Comparison of ENCODE assay signal across 8 mouse cellular contexts in the genomic region with DNA sequence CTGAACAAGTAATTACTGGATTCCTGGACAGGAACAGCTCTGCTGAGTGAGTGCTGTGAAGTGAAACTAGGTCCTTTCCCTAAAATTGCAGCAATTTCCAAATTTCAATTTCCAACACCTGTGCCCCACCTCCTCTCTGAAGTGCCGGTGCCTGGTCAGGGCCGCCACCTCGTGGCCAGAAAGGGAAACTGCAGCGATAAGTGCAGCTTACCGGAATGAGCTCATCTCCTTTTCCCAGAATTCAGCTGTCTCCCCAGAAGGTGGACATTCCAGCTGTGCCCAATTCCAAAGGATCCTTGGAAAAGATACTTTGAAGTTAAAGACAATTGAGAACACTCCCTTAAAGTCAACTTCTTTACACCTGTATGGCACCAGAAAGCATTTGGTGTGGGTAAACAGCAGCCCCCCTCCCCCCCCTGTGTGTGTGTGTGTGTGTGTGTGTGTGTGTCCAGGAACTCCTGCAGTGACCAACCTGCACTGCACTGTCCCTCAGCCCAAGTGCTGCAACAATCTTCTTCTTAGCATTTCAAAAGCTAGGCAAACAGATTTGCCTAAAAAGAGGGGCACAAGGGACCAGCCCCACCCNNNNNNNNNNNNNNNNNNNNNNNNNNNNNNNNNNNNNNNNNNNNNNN. TPM values are rescaled to one million over a fixed set of nuclear protein-coding genes. Genes with fewer than 3 reads are reported as not detected.
DNase-seq lines count a peak whose midpoint lies in the region; ATAC-seq and TF ChIP-seq lines count a peak whose summit lies in the region.

No protein-coding gene starts in this region.

- H3K27me3 ChIP-seq in heart, adult 2 months (ENCODE audit: control insufficient read depth, insufficient read depth, low read length): no peaks in the 10 kb centered on the region
- H3K27me3 ChIP-seq in kidney, embryonic 16.5 days (ENCODE audit: insufficient read depth, low read length): no peaks in the 10 kb centered on the region
- peaks cover 4% of the 10 kb centered on the region; the same call in 1 of the 2 replicates for H3K27me3 ChIP-seq in neural tube, embryonic 13.5 days

- TF ChIP-seq EP300 in heart, adult 2 months (IDR thresholded peaks at IDR 0.05; ENCODE audit: insufficient read depth, low read depth, low read length): peak; percentile 88

- H3K27ac ChIP-seq in heart, adult 2 months: no peak overlapping the region
- no peak overlapping the region for H3K27ac ChIP-seq in kidney, embryonic 16.5 days (ENCODE audit: low read length)
- no peak overlapping the region for H3K27ac ChIP-seq in neural tube, embryonic 13.5 days (replicated peaks)

- no peaks in the 10 kb centered on the region for H3K79me2 ChIP-seq in heart, adult 2 months (replicated peaks; ENCODE audit: control insufficient read depth, insufficient read depth, low read length)

- DNase-seq in A20 (ENCODE audit: low read depth, low spot score) (peak; percentile 77), liver (peak; percentile 65)
- peak; percentile 69 to 70 for DNase-seq in adrenal gland, adult 18-20 months (ENCODE audit: low spot score in 2 of 2)
- DNase-seq in embryo, embryonic 10.5 days (ENCODE audit: low spot score): peak; percentile 73
- peak; percentile 74 to 79 for DNase-seq in heart, adult 2 months
- DNase-seq in testis, postnatal 10 days (ENCODE audit: low spot score): peak; percentile 80

- peak; percentile 59 for ATAC-seq in kidney, embryonic 16.5 days (ENCODE audit: low FRiP score, low TSS enrichment)
- ATAC-seq in neural tube, embryonic 13.5 days (ENCODE audit: low read depth): peak; percentile 36; the same call in 1 of the 2 replicates

- WGBS in heart, adult 2 months: 1% methylated on average over 5 of the region's 5 CpGs
- 3% methylated on average over 5 of the region's 5 CpGs for WGBS in kidney, embryonic 16.5 days
- 4% methylated on average over 5 of the region's 5 CpGs for WGBS in neural tube, embryonic 13.5 days

- no peaks in the 10 kb centered on the region for H3K4me1 ChIP-seq in heart, adult 2 months (ENCODE audit: control insufficient read depth, insufficient read depth, low read length)
- H3K4me1 ChIP-seq in kidney, embryonic 16.5 days (ENCODE audit: insufficient read depth, low read length): no peaks in the 10 kb centered on the region
- H3K4me1 ChIP-seq in neural tube, embryonic 13.5 days (replicated peaks): 0 out of 2 replicates have a peak, but pooled peaks cover 2% of the 10 kb centered on the region

- H3K9ac ChIP-seq in heart, adult 2 months (ENCODE audit: low read depth, low read length): no peak overlapping the region
- no peak overlapping the region for H3K9ac ChIP-seq in kidney, embryonic 16.5 days (replicated peaks; ENCODE audit: low read length)
- H3K9ac ChIP-seq in neural tube, embryonic 13.5 days: no peak overlapping the region

- intact Hi-C loops in heart, adult 2 months (cut with DNase I): loop anchor here (1.0 kb wide), 1 partner anchor 59 kb away; no protein-coding TSS in a partner anchor

- H3K4me3 ChIP-seq in heart, adult 2 months: no peak overlapping the region
- H3K4me3 ChIP-seq in kidney, embryonic 16.5 days (ENCODE audit: low read length): no peak overlapping the region
- H3K4me3 ChIP-seq in neural tube, embryonic 13.5 days: no peak overlapping the region

- no peaks in the 10 kb centered on the region for H3K36me3 ChIP-seq in heart, adult 2 months (ENCODE audit: control insufficient read depth, insufficient read depth, low read length)
- no peaks in the 10 kb centered on the region for H3K36me3 ChIP-seq in kidney, embryonic 16.5 days (ENCODE audit: insufficient read depth, low read length)
- H3K36me3 ChIP-seq in neural tube, embryonic 13.5 days: no peaks in the 10 kb centered on the region

- TF ChIP-seq POLR2A in heart, adult 2 months (IDR thresholded peaks at IDR 0.05; ENCODE audit: insufficient read depth, low read depth, low read length): no peak

- no peak overlapping the region for H3K4me2 ChIP-seq in kidney, embryonic 16.5 days (replicated peaks; ENCODE audit: low read depth, low read length)
- H3K4me2 ChIP-seq in neural tube, embryonic 13.5 days: no peak overlapping the region

- no peaks in the 10 kb centered on the region for H3K9me3 ChIP-seq in kidney, embryonic 16.5 days (ENCODE audit: low read length)
- H3K9me3 ChIP-seq in neural tube, embryonic 13.5 days: no peaks in the 10 kb centered on the region

- TF ChIP-seq CTCF in heart, adult 2 months (IDR thresholded peaks at IDR 0.05): peak; percentile 99

RNA-seq across cellular contexts. Expression of a gene that starts 13.2 kb away (rescaled TPM):
- total RNA-seq in adrenal gland, adult 18-20 months (2021): 10 to 100 TPM; 76.0 to 82.7 TPM
- total RNA-seq in heart, adult 2 months (2021): 10 to 100 TPM; 33.1 to 33.3 TPM
- polyA plus RNA-seq in heart, adult 2 months (2012; rRNA removed): 18.1 and 23.4 TPM in 2 replicates
- polyA plus RNA-seq in kidney, embryonic 16.5 days (2015; fragmentation: Nextera tagmentation; extraction: Ambion mirVana): 50.7 and 59.2 TPM in 2 replicates
- 5.2 and 6.8 TPM in 2 replicates for polyA plus RNA-seq in neural tube, embryonic 13.5 days (2015; fragmentation: Nextera tagmentation; extraction: Ambion mirVana)

RNA-seq across cellular contexts. Expression of a gene that starts 42.7 kb away (rescaled TPM):
- total RNA-seq in adrenal gland, adult 18-20 months (2021): 100 to 1,000 TPM; 104 to 109 TPM
- total RNA-seq in heart, adult 2 months (2021): 10 to 100 TPM; 81.6 to 85.5 TPM
- polyA plus RNA-seq in heart, adult 2 months (2012; rRNA removed): 20.5 and 31.2 TPM in 2 replicates
- 9.0 and 13.5 TPM in 2 replicates for polyA plus RNA-seq in kidney, embryonic 16.5 days (2015; fragmentation: Nextera tagmentation; extraction: Ambion mirVana)
- polyA plus RNA-seq in neural tube, embryonic 13.5 days (2015; fragmentation: Nextera tagmentation; extraction: Ambion mirVana): 37.3 and 42.7 TPM in 2 replicates
